Mouse (Mus musculus) ES-Bruce4 (cell line): ENCODE measurements around the gene Hdac4. TPM values are rescaled to one million over a fixed set of nuclear protein-coding genes. Genes with fewer than 3 reads are reported as not detected.
A peak's percentile ranks its signal among the peaks of the same experiment; 100 is the strongest.

Source experiments
- H3K27ac ChIP-seq: 2 replicates; pipeline ENCODE4 v1.5.1; 2012; ENCODE audit warnings: low read length, inconsistent platforms; ENCODE audit not compliant: insufficient read depth
- H3K27me3 ChIP-seq: 2 replicates; pipeline ENCODE4 v1.6.1; 2012; ENCODE audit warnings: mild to moderate bottlenecking, low read length, inconsistent platforms; ENCODE audit not compliant: control insufficient read depth, poor library complexity, insufficient read depth, severe bottlenecking
- H3K36me3 ChIP-seq: 2 replicates; pipeline ENCODE4 v1.6.1; 2012; ENCODE audit warnings: inconsistent platforms, mild to moderate bottlenecking, low read length, moderate library complexity; ENCODE audit not compliant: control insufficient read depth, poor library complexity, insufficient read depth, severe bottlenecking
- H3K4me1 ChIP-seq: one replicate; pipeline ENCODE4 v1.8.1; 2011; ENCODE audit warnings: low read length; ENCODE audit not compliant: control insufficient read depth, insufficient read depth
- H3K4me3 ChIP-seq: 2 replicates; pipeline ENCODE4 v1.5.1; 2011; ENCODE audit warnings: low read depth, mild to moderate bottlenecking, low read length
- H3K9ac ChIP-seq: 2 replicates; pipeline ENCODE4 v1.6.1; 2012; ENCODE audit warnings: low read depth, mild to moderate bottlenecking, inconsistent platforms; ENCODE audit not compliant: poor library complexity, severe bottlenecking
- H3K9me3 ChIP-seq: replicated peaks from 2 replicates; pipeline ENCODE4 v1.6.1; 2012; ENCODE audit warnings: mild to moderate bottlenecking, low read length, inconsistent platforms; ENCODE audit not compliant: control insufficient read depth, poor library complexity, insufficient read depth, severe bottlenecking
- CTCF ChIP-seq: IDR thresholded peaks from one replicate; pipeline ENCODE4 v1.8.1; 2011; ENCODE audit warnings: low read depth, low read length
- EP300 ChIP-seq: IDR thresholded peaks from 2 replicates; pipeline ENCODE4 v1.6.1; 2011; ENCODE audit warnings: low read depth, low read length; ENCODE audit not compliant: insufficient read depth
- POLR2A ChIP-seq: IDR thresholded peaks from one replicate; pipeline ENCODE4 v1.8.1; 2011; ENCODE audit warnings: low read length; ENCODE audit not compliant: insufficient read depth
- polyA plus RNA-seq: library from polyadenylated mRNA; stranded (reverse); fragments of >200 nt; gene quantifications from 2 replicates; pipeline ENCODE4 v1.2.4, GENCODE M21; 2011; ENCODE audit warnings: low read depth; ENCODE audit not compliant: missing spikeins, insufficient read depth, insufficient read length

The Hdac4 gene
- polyA plus RNA-seq, 1 experiment, result 27.5 TPM

DNA sequence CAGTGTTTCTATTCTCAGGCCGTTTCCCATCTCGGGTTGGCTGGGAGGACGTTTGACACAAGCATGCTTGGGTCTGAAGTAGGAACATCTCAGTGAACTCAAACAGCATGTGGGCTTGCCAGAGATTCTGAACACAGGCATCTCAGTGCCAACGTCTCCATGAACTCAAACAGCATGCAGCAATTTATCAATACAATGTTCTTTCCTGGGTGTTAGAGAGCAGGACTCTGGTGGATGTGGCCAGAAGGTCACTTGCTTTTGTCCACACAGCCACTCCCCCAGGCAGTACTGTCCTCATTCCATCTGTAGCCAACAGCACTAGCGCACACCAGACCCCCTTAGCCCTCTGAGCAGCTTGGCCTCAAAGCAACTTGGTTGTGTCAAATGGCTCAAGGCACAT, 274.2 kb downstream of the Hdac4 start:
- TF ChIP-seq EP300 (no peak), POLR2A (no peak), CTCF (no peak)
- Histone ChIP-seq H3K9ac (no peak overlapping the region), H3K27ac (no peak overlapping the region), H3K4me3 (no peak overlapping the region), H3K36me3 (no peaks in the 10 kb centered on the region), H3K4me1 (peaks cover 5% of the 10 kb centered on the region), H3K27me3 (no peaks in the 10 kb centered on the region), H3K9me3 (no peaks in the 10 kb centered on the region)

GRCm38 (mm10) chr1:91920038-91920589, 275.4 kb downstream of the Hdac4 start:
- H3K9ac ChIP-seq, result no peak overlapping the region
- H3K27ac ChIP-seq, result no peak overlapping the region
- TF ChIP-seq POLR2A, result no peak
- peak; percentile 61; the same call in 1 of the 2 replicates for TF ChIP-seq EP300
- H3K4me1 ChIP-seq, result peaks cover 5% of the 10 kb centered on the region
- no peaks in the 10 kb centered on the region for H3K9me3 ChIP-seq
- no peaks in the 10 kb centered on the region for H3K36me3 ChIP-seq
- H3K4me3 ChIP-seq, result no peak overlapping the region
- no peaks in the 10 kb centered on the region for H3K27me3 ChIP-seq

- TF ChIP-seq CTCF, result no peak
- TF ChIP-seq EP300, result no peak
- TF ChIP-seq POLR2A, result no peak
- peaks cover 7% of the 10 kb centered on the region for H3K4me1 ChIP-seq
- no peaks in the 10 kb centered on the region for H3K27me3 ChIP-seq
- no peak overlapping the region for H3K27ac ChIP-seq
- H3K9ac ChIP-seq, result no peak overlapping the region
- no peaks in the 10 kb centered on the region for H3K9me3 ChIP-seq
- H3K36me3 ChIP-seq, result no peaks in the 10 kb centered on the region
- H3K4me3 ChIP-seq, result no peak overlapping the region
These were observed 277.2 kb downstream of the Hdac4 start for GRCm38 (mm10) chr1:91918257-91918800.

DNA sequence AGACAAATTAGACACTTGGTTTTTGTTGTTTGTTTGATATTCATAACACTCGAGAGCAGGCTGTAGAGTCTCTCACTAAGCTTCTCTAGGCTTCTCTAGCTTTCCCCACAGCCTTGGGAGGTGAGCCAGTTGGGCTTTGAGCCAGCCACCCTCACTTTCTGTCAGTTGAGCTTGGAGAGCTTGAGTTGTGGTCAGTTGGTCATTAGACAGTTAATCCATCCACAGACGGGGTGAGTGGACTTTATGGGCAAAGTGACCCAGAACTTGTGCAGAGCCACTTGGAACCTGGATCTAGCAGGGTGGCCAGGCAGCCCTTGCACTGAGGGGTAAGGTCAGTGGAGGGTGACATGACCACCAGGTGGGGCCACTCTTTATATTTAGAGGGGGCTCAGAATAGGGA, 277.9 kb downstream of the Hdac4 start:
- Histone ChIP-seq H3K9ac (no peak overlapping the region), H3K4me1 (peaks cover 7% of the 10 kb centered on the region), H3K4me3 (no peak overlapping the region), H3K27ac (no peak overlapping the region), H3K9me3 (no peaks in the 10 kb centered on the region), H3K27me3 (no peaks in the 10 kb centered on the region), H3K36me3 (no peaks in the 10 kb centered on the region)
- TF ChIP-seq CTCF (no peak), EP300 (no peak), POLR2A (no peak)

DNA sequence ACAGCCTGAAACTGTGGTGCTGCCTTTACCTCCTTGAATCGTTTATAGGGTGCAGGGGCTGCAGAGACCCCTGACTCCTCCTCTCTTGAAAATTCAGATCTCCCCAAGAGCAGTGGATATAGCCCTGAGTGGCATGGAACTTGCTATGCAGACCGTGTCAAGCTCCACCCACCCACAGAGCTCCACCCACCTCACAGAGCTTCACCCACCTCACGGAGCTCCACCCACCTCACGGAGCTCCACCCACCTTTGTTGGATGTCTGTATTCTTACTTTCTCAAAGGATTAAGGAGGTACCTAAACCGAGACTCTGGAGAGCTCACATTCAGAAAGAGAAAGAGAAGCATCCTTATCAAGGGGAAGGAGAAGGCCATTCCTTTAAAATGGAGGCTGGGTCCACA, 279.5 kb downstream of the Hdac4 start:
- Histone ChIP-seq H3K36me3 (no peaks in the 10 kb centered on the region), H3K9ac (no peak overlapping the region), H3K27me3 (no peaks in the 10 kb centered on the region), H3K4me1 (peaks cover 7% of the 10 kb centered on the region), H3K4me3 (no peak overlapping the region), H3K9me3 (no peaks in the 10 kb centered on the region), H3K27ac (no peak overlapping the region)
- TF ChIP-seq CTCF, result no peak
- TF ChIP-seq EP300, result no peak
- no peak for TF ChIP-seq POLR2A

- Histone ChIP-seq H3K9ac (no peak overlapping the region), H3K4me3 (no peak overlapping the region), H3K27ac (no peak overlapping the region), H3K27me3 (no peaks in the 10 kb centered on the region), H3K9me3 (no peaks in the 10 kb centered on the region), H3K36me3 (no peaks in the 10 kb centered on the region), H3K4me1 (peaks cover 5% of the 10 kb centered on the region)
- no peak for TF ChIP-seq POLR2A
- no peak for TF ChIP-seq EP300
- no peak for TF ChIP-seq CTCF
These were observed 280.9 kb downstream of the Hdac4 start for GRCm38 (mm10) chr1:91914648-91915047.

DNA sequence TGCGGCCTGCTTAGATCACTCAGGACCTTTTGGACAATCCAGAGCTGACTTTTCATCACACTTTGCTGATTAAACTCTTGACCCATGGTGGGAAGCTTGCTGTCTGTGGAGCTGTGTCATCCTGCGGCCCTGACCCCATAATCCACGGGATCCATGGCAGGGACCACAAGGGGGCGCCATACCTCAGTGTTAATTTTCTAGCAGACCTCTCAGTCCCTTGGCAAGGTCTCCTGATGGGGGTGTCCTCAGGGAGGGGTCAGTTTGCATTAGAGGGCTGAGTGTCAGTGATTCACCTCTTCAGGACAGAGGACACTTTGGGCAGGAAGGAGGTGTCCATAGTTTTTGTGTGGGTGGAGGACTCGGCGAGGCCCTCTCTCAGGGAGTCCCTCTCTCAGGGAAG, 281.6 kb downstream of the Hdac4 start:
- Histone ChIP-seq H3K36me3 (no peaks in the 10 kb centered on the region), H3K4me3 (no peak overlapping the region), H3K27me3 (no peaks in the 10 kb centered on the region), H3K4me1 (peaks cover 3% of the 10 kb centered on the region), H3K27ac (no peak overlapping the region), H3K9me3 (no peaks in the 10 kb centered on the region), H3K9ac (no peak overlapping the region)
- no peak for TF ChIP-seq EP300
- TF ChIP-seq CTCF, result peak; percentile 77
- no peak for TF ChIP-seq POLR2A
